ENCODE assay signal across 14 mouse cellular contexts in the genomic region with DNA sequence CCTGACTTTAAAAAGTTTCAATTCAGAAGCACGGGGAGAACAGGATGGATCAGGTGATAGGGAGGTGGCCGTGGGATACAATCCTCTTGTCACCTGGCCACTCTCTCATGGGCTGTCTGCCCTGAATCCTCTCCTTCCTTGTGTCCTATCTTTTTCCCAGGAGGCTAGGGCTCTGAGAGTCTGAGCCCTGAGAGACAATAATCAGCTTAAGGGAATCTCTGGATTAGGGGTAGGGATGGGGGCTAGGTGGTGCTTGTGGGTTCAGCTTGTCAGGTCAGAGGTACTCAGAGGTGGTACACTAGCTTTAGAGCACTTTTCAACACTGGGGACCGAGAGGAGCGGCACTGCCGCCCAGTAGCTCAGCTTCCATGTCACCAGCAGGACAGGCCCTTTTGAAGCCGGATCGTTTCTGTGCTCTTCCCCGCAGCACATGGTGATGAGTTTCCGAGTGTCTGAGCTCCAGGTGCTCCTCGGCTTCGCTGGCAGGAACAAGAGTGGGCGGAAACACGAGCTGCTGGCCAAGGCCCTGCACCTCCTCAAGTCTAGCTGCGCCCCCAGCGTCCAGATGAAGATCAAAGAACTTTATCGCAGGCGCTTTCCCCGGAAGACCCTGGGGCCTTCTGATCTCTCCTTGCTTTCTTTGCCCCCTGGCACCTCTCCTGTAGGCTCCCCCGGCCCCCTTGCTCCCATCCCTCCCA. TPM values are rescaled to one million over a fixed set of nuclear protein-coding genes. Genes with fewer than 3 reads are reported as not detected.
A peak's percentile ranks its signal among the peaks of the same experiment; 100 is the strongest.
DNase-seq lines count a peak whose midpoint lies in the region; ATAC-seq and TF ChIP-seq lines count a peak whose summit lies in the region.
"Had no signal": no experiment of that assay in that cellular context is flagged by ENCODE, and none has a peak within 500 bp of the region (broad histone marks: within the 10 kb centered on the region; RNA-seq: fewer than 3 reads in every experiment).

No protein-coding gene starts in this region.

- no peak overlapping the region for H3K9ac ChIP-seq in ES-Bruce4 (ENCODE audit: low read depth, poor library complexity, severe bottlenecking)
- no peak overlapping the region for H3K9ac ChIP-seq in limb, embryonic 12.5 days (replicated peaks)

- H3K27ac ChIP-seq in ES-Bruce4 (ENCODE audit: insufficient read depth, low read length), result no peak overlapping the region
- no peak overlapping the region for H3K27ac ChIP-seq in limb, embryonic 12.5 days
- H3K27ac ChIP-seq: forebrain, embryonic 10.5 days had no signal

- H3K4me2 ChIP-seq in limb, embryonic 12.5 days, result 0 out of 2 replicates have a peak overlapping the region, but pooled peaks have one; percentile 21
- H3K4me2 ChIP-seq: liver, embryonic 11.5 days had no signal

- intact Hi-C loops in left cerebral cortex, postnatal 10 days (cut with DNase I), result loop anchor here (5.0 kb wide), 1 partner anchor 152 kb away; no protein-coding TSS in a partner anchor

- H3K9me3 ChIP-seq in ES-Bruce4 (replicated peaks; ENCODE audit: control insufficient read depth, insufficient read depth, low read length, poor library complexity, severe bottlenecking), result no peaks in the 10 kb centered on the region
- no peaks in the 10 kb centered on the region for H3K9me3 ChIP-seq in limb, embryonic 12.5 days
- H3K9me3 ChIP-seq: forebrain, embryonic 10.5 days; megakaryocyte, embryonic 14.5 days had no signal

- peaks cover 19% of the 10 kb centered on the region for H3K36me3 ChIP-seq in ES-Bruce4 (ENCODE audit: control insufficient read depth, insufficient read depth, low read length, poor library complexity, severe bottlenecking)
- H3K36me3 ChIP-seq in limb, embryonic 12.5 days, result peaks cover 47% of the 10 kb centered on the region

- TF ChIP-seq CTCF in ES-Bruce4 (IDR thresholded peaks at IDR 0.05; ENCODE audit: low read depth, low read length), result no peak

- no peak for TF ChIP-seq EP300 in ES-Bruce4 (IDR thresholded peaks at IDR 0.05; ENCODE audit: insufficient read depth, low read depth, low read length)

- peaks cover 12% of the 10 kb centered on the region for H3K4me1 ChIP-seq in ES-Bruce4 (ENCODE audit: control insufficient read depth, insufficient read depth, low read length)
- H3K4me1 ChIP-seq in limb, embryonic 12.5 days (replicated peaks), result peaks cover 32% of the 10 kb centered on the region

- H3K4me3 ChIP-seq in ES-Bruce4 (ENCODE audit: low read depth, low read length), result peak overlapping the region; percentile 10; the same call in 1 of the 2 replicates
- no peak overlapping the region for H3K4me3 ChIP-seq in limb, embryonic 12.5 days (replicated peaks)
- H3K4me3 ChIP-seq: forebrain, embryonic 10.5 days; megakaryocyte, embryonic 14.5 days; myocyte had no signal

- H3K27me3 ChIP-seq in ES-Bruce4 (ENCODE audit: control insufficient read depth, insufficient read depth, low read length, poor library complexity, severe bottlenecking), result no peaks in the 10 kb centered on the region
- H3K27me3 ChIP-seq in limb, embryonic 12.5 days, result no peaks in the 10 kb centered on the region
- H3K27me3 ChIP-seq: megakaryocyte, embryonic 14.5 days had no signal

- no peak for TF ChIP-seq POLR2A in ES-Bruce4 (IDR thresholded peaks at IDR 0.05; ENCODE audit: insufficient read depth, low read length)

- 27% methylated on average over 19 of the region's 19 CpGs for WGBS in limb, embryonic 12.5 days

- peak; percentile 26; the same call in 1 of the 2 replicates for ATAC-seq in frontal cortex, adult (ENCODE audit: low TSS enrichment)
- no peak for ATAC-seq in limb, embryonic 12.5 days (ENCODE audit: insufficient number of reproducible peaks, insufficient read depth, low FRiP score, low TSS enrichment, low read depth)
- ATAC-seq: intestine, postnatal 0 days had no signal

- DNase-seq in frontal cortex, adult 2 months (ENCODE audit: extremely low spot score in 1 of 2, low spot score in 1 of 2), result no peak
- peak; percentile 53 to 63 for DNase-seq in left cerebral cortex, adult 18-20 months (ENCODE audit: low spot score in 2 of 2)
- no peak for DNase-seq in left cerebral cortex, postnatal 10 days (ENCODE audit: extremely low spot score in 1 of 2, low spot score in 2 of 2)
- no peak for DNase-seq in adrenal gland, postnatal 4 days (ENCODE audit: low spot score in 2 of 2)
- DNase-seq: thymus, adult 2 months had no signal

RNA-seq across cellular contexts. Expression of a gene that starts 3.0 kb away (rescaled TPM):
- polyA plus RNA-seq in frontal cortex, adult 2 months (2012; rRNA removed), result 25.2 and 25.8 TPM in 2 replicates
- total RNA-seq in left cerebral cortex, adult 18-20 months (2021), result 10 to 100 TPM; 34.5 to 34.8 TPM
- 10 to 100 TPM; 19.7 to 26.6 TPM for total RNA-seq in left cerebral cortex, postnatal 10 days (2021)
- polyA plus RNA-seq in ES-Bruce4 (2011; ENCODE audit: insufficient read depth, insufficient read length, low read depth, missing spikeins), result 31.8 and 42.1 TPM in 2 replicates
- 70.2 and 70.8 TPM in 2 replicates for polyA plus RNA-seq in limb, embryonic 12.5 days (2016; fragmentation: Nextera tagmentation; extraction: Ambion mirVana)
- total RNA-seq in adrenal gland, postnatal 4 days (2021), result 10 to 100 TPM; 50.1 to 55.1 TPM

RNA-seq across cellular contexts. Expression of a gene that starts 9.2 kb away (rescaled TPM):
- 10.2 and 10.5 TPM in 2 replicates for polyA plus RNA-seq in frontal cortex, adult 2 months (2012; rRNA removed)
- 10 to 100 TPM; 12.4 to 14.9 TPM for total RNA-seq in left cerebral cortex, adult 18-20 months (2021)
- 1 to 10 TPM; 4.7 to 5.8 TPM for total RNA-seq in left cerebral cortex, postnatal 10 days (2021)
- polyA plus RNA-seq in ES-Bruce4 (2011; ENCODE audit: insufficient read depth, insufficient read length, low read depth, missing spikeins), result 9.9 and 10.7 TPM in 2 replicates
- 13.5 and 13.7 TPM in 2 replicates for polyA plus RNA-seq in limb, embryonic 12.5 days (2016; fragmentation: Nextera tagmentation; extraction: Ambion mirVana)
- total RNA-seq in adrenal gland, postnatal 4 days (2021), result 1 to 10 TPM; 2.7 to 3.6 TPM
- total RNA-seq: hematopoietic stem cell, adult 5-6 weeks had no signal

RNA-seq across cellular contexts. Expression of a gene that starts 28.3 kb away (rescaled TPM):
- polyA plus RNA-seq in frontal cortex, adult 2 months (2012; rRNA removed), result 34.2 and 34.4 TPM in 2 replicates
- total RNA-seq in left cerebral cortex, adult 18-20 months (2021), result 10 to 100 TPM; 21.5 to 24.8 TPM
- total RNA-seq in left cerebral cortex, postnatal 10 days (2021), result 10 to 100 TPM; 27.5 to 28.1 TPM
- 43.0 and 46.6 TPM in 2 replicates for polyA plus RNA-seq in ES-Bruce4 (2011; ENCODE audit: insufficient read depth, insufficient read length, low read depth, missing spikeins)
- polyA plus RNA-seq in limb, embryonic 12.5 days (2016; fragmentation: Nextera tagmentation; extraction: Ambion mirVana), result 38.9 and 40.5 TPM in 2 replicates
- total RNA-seq in adrenal gland, postnatal 4 days (2021), result 10 to 100 TPM; 39.5 to 43.4 TPM

RNA-seq across cellular contexts. Expression of a gene that starts 28.3 kb away (rescaled TPM):
- polyA plus RNA-seq in frontal cortex, adult 2 months (2012; rRNA removed), result 46.0 and 49.0 TPM in 2 replicates
- total RNA-seq in left cerebral cortex, adult 18-20 months (2021), result 10 to 100 TPM; 61.8 to 65.3 TPM
- 10 to 100 TPM; 64.1 to 67.2 TPM for total RNA-seq in left cerebral cortex, postnatal 10 days (2021)
- polyA plus RNA-seq in ES-Bruce4 (2011; ENCODE audit: insufficient read depth, insufficient read length, low read depth, missing spikeins), result 49.9 and 52.3 TPM in 2 replicates
- 64.4 and 66.0 TPM in 2 replicates for polyA plus RNA-seq in limb, embryonic 12.5 days (2016; fragmentation: Nextera tagmentation; extraction: Ambion mirVana)
- 10 to 100 TPM; 37.0 to 39.7 TPM for total RNA-seq in adrenal gland, postnatal 4 days (2021)

RNA-seq across cellular contexts. Expression of a gene that starts 29.2 kb away (rescaled TPM):
- polyA plus RNA-seq in frontal cortex, adult 2 months (2012; rRNA removed), result 5.9 and 9.8 TPM in 2 replicates
- total RNA-seq in left cerebral cortex, adult 18-20 months (2021), result 1 to 10 TPM; 8.1 to 9.0 TPM
- 1 to 10 TPM; 7.1 to 7.9 TPM for total RNA-seq in left cerebral cortex, postnatal 10 days (2021)
- 3.5 and 3.7 TPM in 2 replicates for polyA plus RNA-seq in ES-Bruce4 (2011; ENCODE audit: insufficient read depth, insufficient read length, low read depth, missing spikeins)
- polyA plus RNA-seq in limb, embryonic 12.5 days (2016; fragmentation: Nextera tagmentation; extraction: Ambion mirVana), result 0.69 and 0.85 TPM in 2 replicates
- total RNA-seq in adrenal gland, postnatal 4 days (2021), result 1 to 10 TPM; 2.7 to 3.3 TPM
- total RNA-seq: hematopoietic stem cell, adult 5-6 weeks had no signal

Comparison
In these comparisons a context has a peak if more than half of its experiments do, and no peak if none do; other contexts are left out.
1. DNase-seq: peak in left cerebral cortex, adult 18-20 months (2 of 2); none in frontal cortex, adult 2 months (0 of 2), left cerebral cortex, postnatal 10 days (0 of 2) and adrenal gland, postnatal 4 days (0 of 2).